Mouse (Mus musculus) forebrain, postnatal 0 days (tissue): Measurements from ENCODE around the gene Atxn1. TPM values are rescaled to one million over a fixed set of nuclear protein-coding genes. Genes with fewer than 3 reads are reported as not detected.

Experiments used
- ATAC-seq: fragments of 200-750 bp; cut with Nextera tagmentation; 2 replicates; pipeline ENCODE4 v1.8.0; 2017; ENCODE audit warnings: mild to moderate bottlenecking, moderate library complexity
- DNase-seq: peaks from one replicate; pipeline ENCODE4 v3.0.0-alpha.2; 2015
- H3K27ac ChIP-seq: fragments of 300-500 bp; sonication (generic); 2 replicates; pipeline ENCODE4 v1.5.1; 2014; ENCODE audit warnings: low read depth, mild to moderate bottlenecking, antibody characterized with exemption, low read length, moderate library complexity, mixed read lengths
- H3K27me3 ChIP-seq: fragments of 300-500 bp; sonication (generic); 2 replicates; pipeline ENCODE4 v1.6.1; 2014; ENCODE audit warnings: mild to moderate bottlenecking, low read length, mixed read lengths; ENCODE audit not compliant: insufficient read depth
- H3K36me3 ChIP-seq: fragments of 300-500 bp; sonication (generic); 2 replicates; pipeline ENCODE4 v1.6.1; 2014; ENCODE audit warnings: mild to moderate bottlenecking, moderate library complexity; ENCODE audit not compliant: insufficient read depth
- H3K4me1 ChIP-seq: fragments of 300-500 bp; sonication (generic); 2 replicates; pipeline ENCODE4 v1.6.1; 2014; ENCODE audit warnings: antibody characterized with exemption; ENCODE audit not compliant: insufficient read depth
- H3K4me2 ChIP-seq: fragments of 300-500 bp; sonication (generic); 2 replicates; pipeline ENCODE4 v1.6.1; 2014; ENCODE audit warnings: low read depth, mild to moderate bottlenecking, moderate library complexity
- H3K4me3 ChIP-seq: fragments of 300-500 bp; sonication (generic); 2 replicates; pipeline ENCODE4 v1.5.1; 2014; ENCODE audit warnings: low read depth, low read length, mixed read lengths
- H3K9ac ChIP-seq: fragments of 300-500 bp; sonication (generic); 2 replicates; pipeline ENCODE4 v1.6.1; 2014; ENCODE audit warnings: mild to moderate bottlenecking
- H3K9me3 ChIP-seq: fragments of 300-500 bp; sonication (generic); 2 replicates; pipeline ENCODE4 v1.6.1; 2016; ENCODE audit warnings: low read length
- CTCF ChIP-seq: sonication (generic); IDR thresholded peaks from 2 replicates; pipeline ENCODE4 v1.5.1; 2016; ENCODE audit warnings: antibody characterized with exemption, control low read depth, low read depth
- WGBS: fragments of 180-500 bp; shearing (Covaris S2); extraction: QIAGEN DNeasy Blood & Tissue Kit; methylation state at CpG from one replicate; pipeline ENCODE4 v1.1.7; 2014; 5-methylcytosine and 5-hydroxymethylcytosine counted together
- polyA plus RNA-seq: library from polyadenylated mRNA; unstranded; fragments of >200 nt; fragmentation: Nextera tagmentation; extraction: Ambion mirVana; gene quantifications from 2 replicates; pipeline ENCODE4 v1.2.1, GENCODE M21; 2015
- total RNA-seq: library from RNA; depleted of rRNA; stranded (reverse); fragments of >200 nt; gene quantifications from 2 replicates; pipeline ENCODE4 v1.2.3, GENCODE M21; 2014

Atxn1 gene
- total and polyA plus RNA-seq, 2 experiments from 2014 or later, result 13.0 to 32.3 TPM

GRCm38 (mm10) chr13:45688864-45689263 is 275.9 kb downstream of the Atxn1 start:
- Histone ChIP-seq H3K4me2 (no peak overlapping the region), H3K36me3 (no peaks in the 10 kb centered on the region), H3K4me3 (no peak overlapping the region), H3K27ac (no peak overlapping the region), H3K9ac (no peak overlapping the region), H3K4me1 (peaks cover 9% of the 10 kb centered on the region), H3K27me3 (no peaks in the 10 kb centered on the region), H3K9me3 (no peaks in the 10 kb centered on the region)
- no peak for TF ChIP-seq CTCF
- DNase-seq (no peak), ATAC-seq (no peak)
- 37% methylated on average over 2 of the region's 2 CpGs for WGBS

- no peak for TF ChIP-seq CTCF
- Histone ChIP-seq H3K36me3 (no peaks in the 10 kb centered on the region), H3K27me3 (no peaks in the 10 kb centered on the region), H3K4me3 (no peak overlapping the region), H3K4me2 (no peak overlapping the region), H3K27ac (no peak overlapping the region), H3K9ac (no peak overlapping the region), H3K9me3 (no peaks in the 10 kb centered on the region), H3K4me1 (peaks cover 9% of the 10 kb centered on the region)
- DNase-seq, result no peak
- no peak for ATAC-seq
- WGBS, result 90% methylated on average over 8 of the region's 8 CpGs
Measured at GRCm38 (mm10) chr13:45687581-45687980, 277.2 kb downstream of the Atxn1 start.

GRCm38 (mm10) chr13:45686309-45686582 is 278.6 kb downstream of the Atxn1 start:
- no peak overlapping the region for H3K9ac ChIP-seq
- H3K27ac ChIP-seq, result no peak overlapping the region
- TF ChIP-seq CTCF, result no peak
- 52% methylated on average over 3 of the region's 3 CpGs for WGBS
- H3K9me3 ChIP-seq, result no peaks in the 10 kb centered on the region
- no peaks in the 10 kb centered on the region for H3K27me3 ChIP-seq
- no peak overlapping the region for H3K4me2 ChIP-seq
- DNase-seq, result no peak
- no peak for ATAC-seq
- H3K4me3 ChIP-seq, result no peak overlapping the region
- H3K4me1 ChIP-seq, result peaks cover 9% of the 10 kb centered on the region
- no peaks in the 10 kb centered on the region for H3K36me3 ChIP-seq

- ATAC-seq (no peak), DNase-seq (no peak)
- Histone ChIP-seq H3K4me2 (no peak overlapping the region), H3K27ac (no peak overlapping the region), H3K36me3 (no peaks in the 10 kb centered on the region), H3K4me1 (peaks cover 6% of the 10 kb centered on the region), H3K4me3 (no peak overlapping the region), H3K9me3 (no peaks in the 10 kb centered on the region), H3K27me3 (no peaks in the 10 kb centered on the region), H3K9ac (no peak overlapping the region)
- WGBS, result 82% methylated on average over 7 of the region's 7 CpGs
- TF ChIP-seq CTCF, result no peak
Measured at GRCm38 (mm10) chr13:45685575-45686308, 279.1 kb downstream of the Atxn1 start.

- 48% methylated on average over 4 of the region's 4 CpGs for WGBS
- no peak for TF ChIP-seq CTCF
- H3K9me3 ChIP-seq, result no peaks in the 10 kb centered on the region
- H3K27ac ChIP-seq, result no peak overlapping the region
- no peak overlapping the region for H3K4me2 ChIP-seq
- H3K4me3 ChIP-seq, result no peak overlapping the region
- no peaks in the 10 kb centered on the region; the same call in 1 of the 2 replicates for H3K4me1 ChIP-seq
- no peaks in the 10 kb centered on the region for H3K36me3 ChIP-seq
- ATAC-seq (no peak), DNase-seq (no peak)
- no peaks in the 10 kb centered on the region for H3K27me3 ChIP-seq
- H3K9ac ChIP-seq, result no peak overlapping the region
Measured at GRCm38 (mm10) chr13:45684891-45685311, 279.9 kb downstream of the Atxn1 start.

- Histone ChIP-seq H3K27ac (no peak overlapping the region), H3K4me2 (no peak overlapping the region), H3K4me3 (no peak overlapping the region), H3K9ac (no peak overlapping the region), H3K9me3 (no peaks in the 10 kb centered on the region), H3K4me1 (no peaks in the 10 kb centered on the region), H3K27me3 (no peaks in the 10 kb centered on the region), H3K36me3 (no peaks in the 10 kb centered on the region)
- DNase-seq, result peak; percentile 54
- 64% methylated on average over 3 of the region's 3 CpGs for WGBS
- peak; percentile 68 for TF ChIP-seq CTCF
- ATAC-seq, result no peak
Measured at GRCm38 (mm10) chr13:45683991-45684390, 280.8 kb downstream of the Atxn1 start.

- no peak for DNase-seq
- H3K4me2 ChIP-seq, result no peak overlapping the region
- no peak for ATAC-seq
- TF ChIP-seq CTCF, result no peak
- no peaks in the 10 kb centered on the region for H3K9me3 ChIP-seq
- H3K36me3 ChIP-seq, result no peaks in the 10 kb centered on the region
- WGBS, result 91% methylated on average over 5 of the region's 5 CpGs
- no peak overlapping the region for H3K4me3 ChIP-seq
- no peaks in the 10 kb centered on the region for H3K4me1 ChIP-seq
- H3K9ac ChIP-seq, result no peak overlapping the region
- H3K27me3 ChIP-seq, result no peaks in the 10 kb centered on the region
- H3K27ac ChIP-seq, result no peak overlapping the region
Measured at GRCm38 (mm10) chr13:45681196-45681595, 283.6 kb downstream of the Atxn1 start.

- no peak overlapping the region for H3K4me2 ChIP-seq
- H3K36me3 ChIP-seq, result no peaks in the 10 kb centered on the region
- H3K9me3 ChIP-seq, result no peaks in the 10 kb centered on the region
- TF ChIP-seq CTCF, result no peak
- no peak for DNase-seq
- H3K27ac ChIP-seq, result no peak overlapping the region
- H3K27me3 ChIP-seq, result no peaks in the 10 kb centered on the region
- no peak for ATAC-seq
- H3K4me3 ChIP-seq, result no peak overlapping the region
- no peaks in the 10 kb centered on the region for H3K4me1 ChIP-seq
- no peak overlapping the region for H3K9ac ChIP-seq
- 79% methylated on average over 5 of the region's 5 CpGs for WGBS
Measured at GRCm38 (mm10) chr13:45680651-45681050, 284.2 kb downstream of the Atxn1 start.
